Mouse (Mus musculus) kidney, embryonic 14.5 days (tissue): ENCODE measurements around the gene Scn1b. TPM values are rescaled to one million over a fixed set of nuclear protein-coding genes. Genes with fewer than 3 reads are reported as not detected.

Source experiments
- ATAC-seq: fragments of 200-750 bp; cut with Nextera tagmentation; 2 replicates; pipeline ENCODE4 v1.8.0; 2017; ENCODE audit warnings: moderate number of reproducible peaks, mild to moderate bottlenecking, moderate TSS enrichment, moderate library complexity; ENCODE audit not compliant: low FRiP score, low TSS enrichment
- H3K27ac ChIP-seq: fragments of 300-500 bp; sonication (generic); 2 replicates; pipeline ENCODE4 v1.5.1; 2014; ENCODE audit warnings: low read depth, mild to moderate bottlenecking, low read length, moderate library complexity, mixed read lengths
- H3K27me3 ChIP-seq: fragments of 300-500 bp; sonication (generic); 2 replicates; pipeline ENCODE4 v1.6.1; 2014; ENCODE audit warnings: mild to moderate bottlenecking, low read length; ENCODE audit not compliant: control insufficient read depth, insufficient read depth
- H3K36me3 ChIP-seq: fragments of 300-500 bp; sonication (generic); 2 replicates; pipeline ENCODE4 v1.6.1; 2014; ENCODE audit warnings: low read length, mixed read lengths; ENCODE audit not compliant: control insufficient read depth, insufficient read depth
- H3K4me1 ChIP-seq: fragments of 300-500 bp; sonication (generic); 2 replicates; pipeline ENCODE4 v1.6.1; 2014; ENCODE audit warnings: low read length, mixed read lengths; ENCODE audit not compliant: control insufficient read depth, insufficient read depth
- H3K4me2 ChIP-seq: fragments of 300-500 bp; sonication (generic); replicated peaks from 2 replicates; pipeline ENCODE4 v1.6.1; 2014; ENCODE audit warnings: low read depth, mild to moderate bottlenecking, low read length
- H3K4me3 ChIP-seq: fragments of 300-500 bp; sonication (generic); 2 replicates; pipeline ENCODE4 v1.5.1; 2014; ENCODE audit warnings: mild to moderate bottlenecking, low read length
- H3K9ac ChIP-seq: fragments of 300-500 bp; sonication (generic); 2 replicates; pipeline ENCODE4 v1.6.1; 2014; ENCODE audit warnings: low read depth, mild to moderate bottlenecking, low read length, moderate library complexity
- H3K9me3 ChIP-seq: fragments of 300-500 bp; sonication (generic); 2 replicates; pipeline ENCODE4 v1.6.1; 2016; ENCODE audit warnings: low read length; ENCODE audit not compliant: control insufficient read depth
- WGBS: fragments of 180-500 bp; shearing (Covaris S2); extraction: QIAGEN DNeasy Blood & Tissue Kit; methylation state at CpG from one replicate; pipeline ENCODE4 v1.1.7; 2014; 5-methylcytosine and 5-hydroxymethylcytosine counted together
- polyA plus RNA-seq: library from polyadenylated mRNA; unstranded; fragments of >200 nt; fragmentation: Nextera tagmentation; extraction: Ambion mirVana; gene quantifications from 2 replicates; pipeline ENCODE4 v1.2.1, GENCODE M21; 2014

The Scn1b gene
- polyA plus RNA-seq, 1 experiment from 2014 or later, result 1.6 TPM

DNA sequence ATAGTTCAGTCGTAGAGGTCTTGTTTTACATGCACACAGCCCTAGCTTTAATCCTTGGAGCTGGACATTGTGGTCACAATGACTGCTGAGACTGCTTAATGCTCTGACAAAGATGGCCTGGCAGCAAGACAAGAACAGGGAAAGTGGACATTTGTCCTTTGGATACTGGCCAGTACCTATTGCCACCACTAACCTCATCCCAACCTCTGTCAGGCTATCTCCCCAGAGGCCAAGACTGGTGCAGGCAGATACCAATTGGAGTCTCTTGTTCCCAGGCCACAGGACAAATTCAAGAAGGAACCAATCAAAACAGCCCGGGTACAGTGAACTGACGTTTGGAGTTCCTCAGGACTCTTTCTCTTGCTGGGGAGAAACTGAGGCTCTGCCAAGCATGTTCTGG lies 38.6 kb downstream of the Scn1b start:
- no peaks in the 10 kb centered on the region for H3K36me3 ChIP-seq
- no peak overlapping the region for H3K9ac ChIP-seq
- H3K9me3 ChIP-seq, result no peaks in the 10 kb centered on the region
- ATAC-seq, result no peak
- 69% methylated on average over 3 of the region's 3 CpGs for WGBS
- H3K27ac ChIP-seq, result no peak overlapping the region
- H3K4me1 ChIP-seq, result no peaks in the 10 kb centered on the region
- no peak overlapping the region for H3K4me3 ChIP-seq
- no peak overlapping the region for H3K4me2 ChIP-seq
- no peaks in the 10 kb centered on the region for H3K27me3 ChIP-seq

DNA sequence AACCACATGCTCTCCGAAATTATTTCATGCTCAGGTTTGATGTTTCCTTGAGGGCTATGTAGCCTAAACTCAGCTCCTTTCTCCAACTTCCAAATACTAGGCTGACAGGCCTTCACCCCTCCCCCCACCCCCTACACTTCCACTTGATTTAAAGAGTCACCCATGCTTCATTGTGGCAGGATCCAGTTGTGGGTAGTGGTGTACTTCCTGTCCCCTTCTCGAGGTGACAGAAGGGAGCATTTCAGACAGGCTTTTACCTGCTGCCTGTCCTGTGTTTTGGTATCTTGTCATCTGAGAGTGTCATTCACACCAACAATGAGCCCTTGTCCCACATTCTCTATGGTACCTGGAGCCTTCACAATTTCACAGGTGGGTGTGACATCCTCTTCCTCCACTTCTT lies 39.5 kb downstream of the Scn1b start:
- Histone ChIP-seq H3K9ac (no peak overlapping the region), H3K27me3 (no peaks in the 10 kb centered on the region), H3K4me1 (no peaks in the 10 kb centered on the region), H3K4me2 (no peak overlapping the region), H3K27ac (no peak overlapping the region), H3K4me3 (no peak overlapping the region), H3K36me3 (no peaks in the 10 kb centered on the region), H3K9me3 (no peaks in the 10 kb centered on the region)
- no peak for ATAC-seq
- WGBS, result 37% methylated on average over 2 of the region's 2 CpGs

DNA sequence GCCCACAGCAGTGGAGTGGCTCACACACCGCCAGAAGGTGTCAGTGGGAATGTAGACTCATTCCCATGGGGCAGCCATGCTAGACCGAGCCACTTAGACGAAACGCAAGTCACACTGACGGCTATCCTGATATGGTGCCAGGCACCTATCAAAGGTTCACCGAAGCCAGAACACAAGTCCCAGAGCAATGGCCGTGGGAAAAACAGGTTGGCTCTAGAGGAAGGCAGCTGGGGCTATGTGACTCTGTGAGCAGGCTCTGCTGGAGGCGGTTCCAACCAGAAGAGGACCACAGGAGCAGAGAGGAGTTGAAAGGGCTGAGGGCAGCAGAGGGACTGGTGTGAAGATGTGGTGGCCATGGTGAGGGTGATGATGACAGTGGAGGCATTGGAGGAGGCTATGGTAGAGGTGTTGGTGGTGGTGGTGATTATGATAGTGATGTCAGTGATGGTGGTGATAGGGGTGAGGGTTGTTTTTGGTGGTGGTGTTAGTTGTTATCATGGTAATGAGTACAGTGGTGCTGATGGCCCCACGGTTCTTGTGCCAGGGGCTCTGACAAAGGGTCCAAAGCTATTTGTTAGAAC lies 40.5 kb downstream of the Scn1b start:
- Histone ChIP-seq H3K36me3 (no peaks in the 10 kb centered on the region), H3K27ac (no peak overlapping the region), H3K9me3 (no peaks in the 10 kb centered on the region), H3K27me3 (no peaks in the 10 kb centered on the region), H3K4me3 (no peak overlapping the region), H3K4me2 (no peak overlapping the region), H3K4me1 (no peaks in the 10 kb centered on the region), H3K9ac (no peak overlapping the region)
- ATAC-seq, result no peak
- WGBS, result 88% methylated on average over 9 of the region's 9 CpGs

DNA sequence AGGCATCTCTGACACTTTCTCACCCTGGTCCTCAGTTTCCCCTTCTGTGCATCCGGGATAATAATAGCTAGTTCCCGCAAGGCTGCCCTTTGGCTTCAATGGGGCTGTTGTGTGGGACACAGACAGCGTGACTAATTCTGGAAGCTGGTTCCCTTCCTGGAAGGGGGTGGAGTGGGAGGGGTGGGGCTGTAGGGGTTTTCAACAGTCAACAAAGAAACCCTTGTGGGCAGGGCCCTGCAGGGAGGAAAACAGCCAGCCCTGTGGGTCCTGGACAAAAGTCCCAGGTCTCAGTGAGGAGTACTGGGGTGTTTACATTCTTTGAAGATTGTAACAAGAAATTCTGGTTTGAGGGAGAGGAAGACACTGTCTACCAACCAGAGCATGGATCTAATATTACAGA lies 41.6 kb downstream of the Scn1b start:
- Histone ChIP-seq H3K4me3 (no peak overlapping the region), H3K27ac (no peak overlapping the region), H3K4me2 (no peak overlapping the region), H3K9me3 (no peaks in the 10 kb centered on the region), H3K27me3 (no peaks in the 10 kb centered on the region), H3K4me1 (no peaks in the 10 kb centered on the region), H3K9ac (no peak overlapping the region), H3K36me3 (no peaks in the 10 kb centered on the region)
- ATAC-seq, result no peak
- 48% methylated on average over 3 of the region's 3 CpGs for WGBS

DNA sequence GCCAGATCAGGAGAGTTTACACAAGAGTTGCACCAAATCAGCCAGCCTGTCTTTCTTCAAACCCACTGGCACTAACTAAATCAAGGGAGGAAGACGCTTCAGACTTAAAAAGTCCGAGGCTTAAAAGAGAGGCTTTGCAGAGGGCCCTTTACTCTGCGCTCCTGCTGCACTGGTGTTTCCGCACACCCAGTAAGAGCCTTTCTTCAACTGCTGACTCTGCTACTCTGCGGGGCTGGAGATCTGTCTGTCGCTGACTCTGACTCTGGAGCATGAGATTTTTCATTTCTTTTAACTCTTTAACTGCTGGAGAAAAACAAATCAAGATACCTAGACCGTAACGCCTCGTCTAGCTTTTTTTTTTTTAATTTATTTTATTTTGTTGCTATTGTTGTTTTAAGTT lies 42.7 kb downstream of the Scn1b start:
- ATAC-seq, result peak; percentile 22; the same call in 1 of the 2 replicates
- no peaks in the 10 kb centered on the region for H3K4me1 ChIP-seq
- peak overlapping the region; percentile 30; the same call in 1 of the 2 replicates for H3K27ac ChIP-seq
- no peak overlapping the region for H3K4me2 ChIP-seq
- no peaks in the 10 kb centered on the region for H3K9me3 ChIP-seq
- no peak overlapping the region for H3K4me3 ChIP-seq
- H3K36me3 ChIP-seq, result no peaks in the 10 kb centered on the region
- H3K27me3 ChIP-seq, result no peaks in the 10 kb centered on the region
- H3K9ac ChIP-seq, result no peak overlapping the region
- WGBS, result 52% methylated on average over 9 of the region's 9 CpGs

DNA sequence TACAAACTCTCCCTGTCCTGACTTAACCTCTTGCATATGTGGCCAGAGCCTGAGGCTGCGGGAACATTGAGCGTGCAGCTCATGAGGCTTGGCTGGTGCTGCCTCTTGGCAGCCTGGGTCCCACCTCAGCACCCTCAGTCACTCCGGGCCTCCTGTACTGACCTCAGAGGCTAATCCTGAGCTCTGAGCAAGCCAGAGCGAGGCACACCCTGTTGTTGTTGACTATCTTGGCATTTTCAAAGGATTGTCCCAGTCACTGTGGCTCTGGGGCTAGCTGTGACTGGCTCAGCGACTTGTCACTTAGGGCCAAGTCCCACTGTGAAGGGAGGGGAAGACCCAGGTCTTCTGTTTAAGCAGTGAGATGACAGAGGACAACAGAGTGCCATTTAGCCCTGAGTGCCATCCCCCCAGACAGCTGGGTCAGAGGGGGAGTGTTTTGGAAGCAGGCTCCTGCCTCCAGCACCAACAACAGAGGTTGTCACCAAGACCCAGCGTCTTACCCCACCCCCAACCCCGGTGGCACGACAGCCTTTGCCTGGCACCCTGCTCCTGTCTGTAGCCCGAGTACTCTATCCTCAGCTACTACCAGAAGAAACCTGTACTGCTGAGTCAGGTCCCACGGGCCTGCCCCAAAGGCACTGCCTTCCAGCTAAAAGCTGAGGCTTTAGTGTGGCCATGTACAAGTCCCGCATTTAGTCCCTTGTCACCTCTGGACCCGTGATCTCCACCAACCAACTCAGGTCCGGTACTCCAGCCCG lies 43.8 kb downstream of the Scn1b start:
- H3K4me1 ChIP-seq, result no peaks in the 10 kb centered on the region
- H3K9me3 ChIP-seq, result no peaks in the 10 kb centered on the region
- no peak overlapping the region for H3K4me3 ChIP-seq
- H3K36me3 ChIP-seq, result no peaks in the 10 kb centered on the region
- no peak overlapping the region; the same call in 1 of the 2 replicates for H3K9ac ChIP-seq
- WGBS, result 68% methylated on average over 14 of the region's 14 CpGs
- H3K27ac ChIP-seq, result no peak overlapping the region
- no peak for ATAC-seq
- no peak overlapping the region for H3K4me2 ChIP-seq
- no peaks in the 10 kb centered on the region for H3K27me3 ChIP-seq

DNA sequence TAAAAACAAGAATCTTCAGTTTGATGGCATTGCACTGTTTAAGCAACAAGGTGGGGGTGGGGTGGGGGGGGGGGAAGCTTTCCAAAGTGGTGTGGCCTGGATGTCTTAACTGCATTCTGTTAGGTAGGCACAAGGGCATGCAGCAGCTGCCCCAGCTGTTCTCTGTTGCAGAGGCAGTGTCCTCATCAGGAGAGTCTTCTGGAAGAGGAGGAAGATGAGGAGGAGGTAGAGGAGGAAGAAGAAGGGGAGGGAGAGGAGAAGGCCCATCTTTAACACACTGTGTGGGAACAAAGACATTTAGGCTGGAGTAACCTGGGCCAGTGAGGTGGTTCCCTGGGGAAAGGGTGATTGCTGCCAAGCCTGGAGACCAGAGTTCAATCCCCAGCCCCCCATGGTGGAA lies 44.7 kb downstream of the Scn1b start:
- Histone ChIP-seq H3K27me3 (no peaks in the 10 kb centered on the region), H3K4me3 (no peak overlapping the region), H3K4me2 (no peak overlapping the region), H3K36me3 (no peaks in the 10 kb centered on the region), H3K9ac (no peak overlapping the region), H3K4me1 (no peaks in the 10 kb centered on the region), H3K27ac (no peak overlapping the region), H3K9me3 (no peaks in the 10 kb centered on the region)
- ATAC-seq, result no peak

DNA sequence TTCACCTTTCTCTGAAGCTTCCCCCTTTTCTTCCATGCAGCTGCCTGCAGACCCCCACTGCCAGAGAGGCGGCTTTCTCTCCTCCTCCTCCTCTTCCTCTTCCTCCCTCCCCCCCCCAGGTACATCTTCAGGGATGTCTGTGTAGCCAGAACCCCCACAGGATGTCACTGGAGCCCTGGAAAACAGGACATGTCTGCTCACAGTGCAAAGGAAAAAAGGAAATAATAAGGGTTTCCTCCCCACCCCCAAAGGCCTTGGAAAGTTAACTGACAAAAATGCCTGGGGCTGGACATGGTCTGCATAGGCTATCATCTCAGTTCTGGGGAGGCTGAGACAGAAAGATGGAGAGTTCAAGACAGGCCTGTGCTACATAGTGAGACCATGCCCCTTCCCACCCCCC lies 45.7 kb downstream of the Scn1b start:
- Histone ChIP-seq H3K27ac (no peak overlapping the region), H3K27me3 (no peaks in the 10 kb centered on the region), H3K9ac (no peak overlapping the region), H3K4me3 (no peak overlapping the region), H3K9me3 (no peaks in the 10 kb centered on the region), H3K4me1 (no peaks in the 10 kb centered on the region), H3K4me2 (no peak overlapping the region), H3K36me3 (no peaks in the 10 kb centered on the region)
- no peak for ATAC-seq
- 61% methylated on average over 1 of the region's 1 CpGs for WGBS

DNA sequence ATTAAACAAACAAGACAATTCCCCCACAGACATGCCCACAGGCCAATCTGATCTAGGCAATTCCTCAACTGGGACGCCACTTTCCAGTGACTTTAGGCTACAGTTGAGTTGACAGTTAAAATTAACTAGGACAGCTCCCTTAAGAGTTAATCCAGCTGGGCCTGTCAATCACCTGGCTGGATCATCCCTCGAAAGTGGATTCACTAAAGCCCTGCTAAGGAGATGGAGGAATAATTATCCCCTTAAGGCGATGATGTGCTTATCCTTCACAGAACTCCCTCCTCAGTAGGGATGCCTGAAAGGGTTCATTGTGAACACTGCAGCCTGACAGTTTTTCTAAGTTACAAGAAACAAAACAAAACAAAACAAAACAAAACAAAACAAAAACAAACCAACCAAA lies 46.2 kb downstream of the Scn1b start:
- Histone ChIP-seq H3K36me3 (no peaks in the 10 kb centered on the region), H3K27me3 (no peaks in the 10 kb centered on the region), H3K4me1 (no peaks in the 10 kb centered on the region), H3K9ac (no peak overlapping the region), H3K4me2 (no peak overlapping the region), H3K4me3 (no peak overlapping the region), H3K9me3 (no peaks in the 10 kb centered on the region), H3K27ac (no peak overlapping the region)
- 60% methylated on average over 3 of the region's 3 CpGs for WGBS
- ATAC-seq, result no peak
